ENCODE assay signal across 8 mouse cellular contexts in the genomic region with DNA sequence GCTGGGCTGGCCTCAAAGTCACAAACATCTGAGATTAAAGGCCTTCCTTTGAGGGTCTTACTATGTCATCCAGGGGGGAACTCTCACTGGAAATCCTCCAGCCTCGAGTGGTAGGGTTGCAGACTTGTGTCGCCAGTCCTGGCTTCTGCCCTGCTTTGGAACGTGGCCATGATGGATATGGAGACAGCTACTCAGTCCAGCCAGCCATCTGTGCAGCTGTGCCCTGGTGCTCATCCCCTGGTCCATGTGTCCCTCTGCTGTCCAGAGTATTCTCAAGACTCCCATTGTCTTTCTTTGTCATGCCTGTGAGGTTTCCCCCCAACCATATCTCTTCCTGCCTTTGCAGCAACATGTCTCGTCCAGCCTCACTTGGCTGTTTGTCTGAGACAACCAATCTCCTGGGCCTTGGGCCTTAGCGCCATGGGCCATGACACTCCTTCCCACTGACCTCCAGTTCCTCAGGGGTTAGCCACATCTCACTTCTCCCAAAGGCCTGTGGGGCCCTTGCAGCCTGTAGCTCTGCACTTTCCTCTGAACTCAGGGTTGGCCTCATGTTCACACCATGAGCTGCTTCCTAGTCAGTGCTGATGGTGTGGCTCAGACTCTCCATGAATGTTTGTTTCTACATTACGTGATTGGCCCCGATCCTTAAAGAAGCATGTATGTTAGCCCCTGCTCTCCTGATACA.
DNase-seq lines count a peak whose midpoint lies in the region; ATAC-seq and TF ChIP-seq lines count a peak whose summit lies in the region.

No protein-coding gene starts in this region.

- 62% methylated on average over 7 of the region's 7 CpGs for WGBS in lung, postnatal 0 days
- 52% methylated on average over 7 of the region's 7 CpGs for WGBS in heart, embryonic 13.5 days
- 57% methylated on average over 7 of the region's 7 CpGs for WGBS in liver, embryonic 15.5 days (ENCODE audit: insufficient replicate concordance)

- H3K27me3 ChIP-seq in lung, postnatal 0 days (replicated peaks; ENCODE audit: insufficient read depth, low read length): no peaks in the 10 kb centered on the region
- H3K27me3 ChIP-seq in heart, embryonic 13.5 days (replicated peaks): no peaks in the 10 kb centered on the region
- H3K27me3 ChIP-seq in liver, embryonic 15.5 days: no peaks in the 10 kb centered on the region

- no peaks in the 10 kb centered on the region for H3K9me3 ChIP-seq in lung, postnatal 0 days (ENCODE audit: low read length)
- H3K9me3 ChIP-seq in heart, embryonic 13.5 days: no peaks in the 10 kb centered on the region
- no peaks in the 10 kb centered on the region for H3K9me3 ChIP-seq in liver, embryonic 15.5 days (replicated peaks)

- H3K27ac ChIP-seq in gastrocnemius, adult 2 months: peak overlapping the region; percentile 89
- 0 out of 2 replicates have a peak overlapping the region, but pooled peaks have one; percentile 32 for H3K27ac ChIP-seq in lung, postnatal 0 days (ENCODE audit: low read length)
- H3K27ac ChIP-seq in heart, embryonic 13.5 days (replicated peaks): peak overlapping the region; percentile 61
- peak overlapping the region; percentile 85 for H3K27ac ChIP-seq in liver, embryonic 15.5 days (replicated peaks)

- no peak for TF ChIP-seq CTCF in gastrocnemius, adult 2 months (IDR thresholded peaks at IDR 0.05)
- TF ChIP-seq CTCF in lung, postnatal 0 days (IDR thresholded peaks at IDR 0.05): peak; percentile 39

- H3K4me2 ChIP-seq in lung, postnatal 0 days (replicated peaks; ENCODE audit: low read depth, low read length): no peak overlapping the region
- H3K4me2 ChIP-seq in heart, embryonic 13.5 days: no peak overlapping the region
- H3K4me2 ChIP-seq in liver, embryonic 15.5 days: 0 out of 2 replicates have a peak overlapping the region, but pooled peaks have one; percentile 68

- H3K4me1 ChIP-seq in lung, postnatal 0 days (ENCODE audit: insufficient read depth, low read depth, low read length): peaks cover 8% of the 10 kb centered on the region; the same call in 1 of the 2 replicates
- peaks cover 57% of the 10 kb centered on the region for H3K4me1 ChIP-seq in heart, embryonic 13.5 days
- H3K4me1 ChIP-seq in liver, embryonic 15.5 days (replicated peaks): peaks cover 85% of the 10 kb centered on the region

- no peaks in the 10 kb centered on the region for H3K36me3 ChIP-seq in lung, postnatal 0 days (ENCODE audit: insufficient read depth, low read length)
- peaks cover 69% of the 10 kb centered on the region for H3K36me3 ChIP-seq in heart, embryonic 13.5 days
- H3K36me3 ChIP-seq in liver, embryonic 15.5 days (replicated peaks): peaks cover 92% of the 10 kb centered on the region

- H3K9ac ChIP-seq in lung, postnatal 0 days (replicated peaks; ENCODE audit: low read depth): no peak overlapping the region
- H3K9ac ChIP-seq in heart, embryonic 13.5 days: no peak overlapping the region
- peak overlapping the region; percentile 30; the same call in 1 of the 2 replicates for H3K9ac ChIP-seq in liver, embryonic 15.5 days

- ATAC-seq in lung, postnatal 0 days: 0 out of 2 replicates have a peak, but pooled peaks have one; percentile 16
- no peak for ATAC-seq in heart, embryonic 13.5 days (ENCODE audit: extremely low read depth, insufficient number of reproducible peaks, low FRiP score, low TSS enrichment)
- no peak for ATAC-seq in liver, embryonic 15.5 days (ENCODE audit: insufficient read depth)

- no peak for TF ChIP-seq EP300 in lung, postnatal 0 days (IDR thresholded peaks at IDR 0.05)

- intact Hi-C loops in gastrocnemius, adult 2 months (cut with DNase I): no loop called here

- DNase-seq in gastrocnemius, adult 2 months: peak; percentile 77
- no peak for DNase-seq in gastrocnemius, adult 18-20 months (ENCODE audit: low spot score)
- no peak for DNase-seq in lung, postnatal 0 days (ENCODE audit: low spot score)
- DNase-seq in lung, postnatal 36 days: no peak
- DNase-seq in adrenal gland, adult 2 months: no peak
- DNase-seq in urinary bladder, postnatal 4 days (ENCODE audit: low spot score in 2 of 2): no peak

- H3K4me3 ChIP-seq in gastrocnemius, adult 2 months: no peak overlapping the region
- no peak overlapping the region for H3K4me3 ChIP-seq in lung, postnatal 0 days (ENCODE audit: low read depth, low read length)
- H3K4me3 ChIP-seq in heart, embryonic 13.5 days: no peak overlapping the region
- no peak overlapping the region for H3K4me3 ChIP-seq in liver, embryonic 15.5 days (replicated peaks)

Comparison
In these comparisons a context has a peak if more than half of its experiments do, and no peak if none do; other contexts are left out.
1. H3K27ac ChIP-seq: peak in every context shown above with its lines; median percentile 89 in gastrocnemius, adult 2 months; 85 in liver, embryonic 15.5 days; 61 in heart, embryonic 13.5 days; 32 in lung, postnatal 0 days.